Mouse (Mus musculus): ENCODE results near the gene Alkbh2. TPM values are rescaled to one million over a fixed set of nuclear protein-coding genes. Genes with fewer than 3 reads are reported as not detected.
A peak's percentile ranks its signal among the peaks of the same experiment; 100 is the strongest.

Alkbh2 gene
- total RNA-seq (2021) = 1 to 10 TPM; 4.1 to 5.5 TPM
- long read RNA-seq, partial matches to known transcripts = 1 of 2 reads
- long read RNA-seq, other reads (novel, unspliced or antisense) = 0 of 2 reads

- DNase-seq (ENCODE audit: low spot score in 2 of 2) = peak; percentile 86 to 87
Observed at GRCm38 (mm10) chr5:114127374-114128349, at the start of gene Alkbh2. Gene Alkbh2 (minus strand): TSS chr5:114128218.

GRCm38 (mm10) chr5:114176548-114177400, 48.8 kb upstream of the Alkbh2 start:
- DNase-seq (ENCODE audit: low spot score in 2 of 2) = no peak

- peak; percentile 69 to 79 for DNase-seq (ENCODE audit: low spot score in 2 of 2)
Observed at GRCm38 (mm10) chr5:114175596-114176171, 47.7 kb upstream of the Alkbh2 start.

- peak; percentile 30 to 45 for DNase-seq (ENCODE audit: low spot score in 2 of 2)
Observed at GRCm38 (mm10) chr5:114174639-114175038, 46.6 kb upstream of the Alkbh2 start.

- no peak for DNase-seq (ENCODE audit: low spot score in 2 of 2)
Observed at GRCm38 (mm10) chr5:114173877-114174581, 46.0 kb upstream of the Alkbh2 start.

GRCm38 (mm10) chr5:114173458-114173857, 45.4 kb upstream of the Alkbh2 start:
- no peak for DNase-seq (ENCODE audit: low spot score in 2 of 2)

GRCm38 (mm10) chr5:114172936-114173335, 44.9 kb upstream of the Alkbh2 start:
- no peak for DNase-seq (ENCODE audit: low spot score in 2 of 2)

- no peak for DNase-seq (ENCODE audit: low spot score in 2 of 2)
Observed at GRCm38 (mm10) chr5:114170345-114170744, 42.3 kb upstream of the Alkbh2 start.

- no peak for DNase-seq (ENCODE audit: low spot score in 2 of 2)
Observed at GRCm38 (mm10) chr5:114163117-114163696, 35.2 kb upstream of the Alkbh2 start.

- no peak for DNase-seq (ENCODE audit: low spot score in 2 of 2)
Observed at GRCm38 (mm10) chr5:114162106-114162815, 34.2 kb upstream of the Alkbh2 start.

- no peak for DNase-seq (ENCODE audit: low spot score in 2 of 2)
Observed at GRCm38 (mm10) chr5:114161424-114161823, 33.4 kb upstream of the Alkbh2 start.

GRCm38 (mm10) chr5:114157236-114157635, 29.2 kb upstream of the Alkbh2 start:
- no peak for DNase-seq (ENCODE audit: low spot score in 2 of 2)

- DNase-seq (ENCODE audit: low spot score in 2 of 2) = no peak
Observed at GRCm38 (mm10) chr5:114155168-114155933, 27.3 kb upstream of the Alkbh2 start.

GRCm38 (mm10) chr5:114154765-114155164, 26.7 kb upstream of the Alkbh2 start:
- no peak for DNase-seq (ENCODE audit: low spot score in 2 of 2)

- no peak for DNase-seq (ENCODE audit: low spot score in 2 of 2)
Observed at GRCm38 (mm10) chr5:114153490-114153889, 25.5 kb upstream of the Alkbh2 start.

- DNase-seq (ENCODE audit: low spot score in 2 of 2) = no peak
Observed at GRCm38 (mm10) chr5:114152359-114153092, 24.5 kb upstream of the Alkbh2 start.

GRCm38 (mm10) chr5:114147043-114147972, 19.3 kb upstream of the Alkbh2 start:
- DNase-seq (ENCODE audit: low spot score in 2 of 2) = no peak

Data from layer of hippocampus, postnatal 10 days (tissue).